Mouse (Mus musculus): ENCODE measurements around the gene Cbx2.

DNA sequence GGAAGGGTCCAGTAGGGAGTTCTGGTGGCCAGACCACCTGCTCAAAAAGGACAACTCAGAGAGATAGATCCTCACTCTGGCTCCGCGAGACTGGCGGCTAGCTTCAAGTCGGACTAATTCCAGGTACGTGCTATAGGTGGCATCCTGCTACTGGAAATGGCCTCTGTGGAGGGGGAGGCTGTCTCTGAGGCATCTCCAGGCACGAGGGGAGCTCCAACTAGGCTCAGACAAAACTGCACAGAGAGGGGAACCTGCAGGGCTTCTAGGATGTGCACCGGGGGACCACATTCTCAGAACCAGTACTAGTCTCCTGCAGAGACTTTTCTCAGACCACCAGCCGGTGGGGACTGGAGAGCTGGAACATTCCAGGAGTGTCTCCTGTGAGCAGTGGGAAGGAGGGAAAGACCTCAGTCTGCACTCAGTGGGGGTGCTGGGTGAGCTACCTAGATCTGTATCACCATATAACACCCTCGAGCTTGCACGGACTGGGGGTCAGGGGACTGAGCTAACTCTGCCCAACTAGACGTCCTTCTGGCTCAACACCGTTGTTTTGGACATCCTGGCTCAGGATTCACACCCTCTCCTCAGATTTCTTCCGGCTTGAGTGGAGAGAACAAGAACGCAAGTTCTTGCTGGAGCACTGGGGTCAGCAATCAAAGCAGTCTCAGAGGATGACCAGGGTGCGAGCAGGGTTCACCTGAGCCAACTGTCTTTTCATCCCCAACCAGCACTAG is 29.3 kb downstream of the Cbx2 start:
- TF ChIP-seq CTCF (conservative IDR thresholded peaks at IDR 0.05; ENCODE audit: low read length) (no peak), NANOG (IDR thresholded peaks at IDR 0.05; ENCODE audit: borderline replicate concordance, low read length) (no peak)

All from E14TG2a.4 (cell line).